Mouse (Mus musculus) embryonic fibroblast, embryonic 13.5 days (primary cell): ENCODE measurements around the gene Ddx21. TPM values are rescaled to one million over a fixed set of nuclear protein-coding genes. Genes with fewer than 3 reads are reported as not detected.

Experiments
- H3K27ac ChIP-seq: 2 replicates; pipeline ENCODE4 v1.5.1; 2012; ENCODE audit warnings: low read length, control low read depth, inconsistent platforms; ENCODE audit not compliant: insufficient read depth
- H3K4me1 ChIP-seq: 2 replicates; pipeline ENCODE4 v1.6.1; 2011; ENCODE audit warnings: low read length; ENCODE audit not compliant: control insufficient read depth, insufficient read depth
- H3K4me3 ChIP-seq: 2 replicates; pipeline ENCODE4 v1.5.1; 2011; ENCODE audit warnings: mild to moderate bottlenecking, control low read depth, low read length; ENCODE audit not compliant: insufficient read depth
- CTCF ChIP-seq: IDR thresholded peaks from 2 replicates; pipeline ENCODE4 v1.5.1; 2011; ENCODE audit warnings: mild to moderate bottlenecking, control low read depth, low read length, moderate library complexity, borderline replicate concordance; ENCODE audit not compliant: insufficient read depth
- POLR2A ChIP-seq: IDR thresholded peaks from 2 replicates; pipeline ENCODE4 v1.6.1; 2011; ENCODE audit warnings: low read depth, mild to moderate bottlenecking, control low read depth, low read length, moderate library complexity
- polyA plus RNA-seq: library from polyadenylated mRNA; stranded (reverse); fragments of >200 nt; gene quantifications from 2 replicates; pipeline ENCODE4 v1.2.4, GENCODE M21; 2011; ENCODE audit warnings: low read depth; ENCODE audit not compliant: missing spikeins, insufficient read length

Gene Ddx21
- polyA plus RNA-seq, 1 experiment, result 68.2 TPM

DNA sequence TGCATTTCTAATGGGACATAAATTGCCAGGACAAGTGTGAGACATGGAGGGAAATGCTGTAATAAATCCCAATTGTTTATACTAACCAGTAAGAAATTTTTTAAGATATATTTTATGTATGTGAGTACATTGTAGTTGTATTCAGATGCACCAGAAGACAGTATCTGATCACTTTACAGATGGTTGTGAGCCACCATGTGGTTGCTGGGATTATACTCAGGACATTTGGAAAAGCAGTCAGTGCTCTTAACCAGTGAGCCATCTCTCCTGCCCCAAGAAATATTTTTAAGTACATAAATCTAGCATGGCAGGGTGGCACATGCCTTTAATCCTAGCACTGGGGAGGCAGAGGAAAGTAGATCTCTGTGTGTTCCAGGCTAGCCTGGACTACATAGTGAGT is 56.3 kb downstream of the Ddx21 start:
- H3K27ac ChIP-seq, result no peak overlapping the region
- no peaks in the 10 kb centered on the region for H3K4me1 ChIP-seq
- H3K4me3 ChIP-seq, result no peak overlapping the region
- no peak for TF ChIP-seq POLR2A
- no peak for TF ChIP-seq CTCF

DNA sequence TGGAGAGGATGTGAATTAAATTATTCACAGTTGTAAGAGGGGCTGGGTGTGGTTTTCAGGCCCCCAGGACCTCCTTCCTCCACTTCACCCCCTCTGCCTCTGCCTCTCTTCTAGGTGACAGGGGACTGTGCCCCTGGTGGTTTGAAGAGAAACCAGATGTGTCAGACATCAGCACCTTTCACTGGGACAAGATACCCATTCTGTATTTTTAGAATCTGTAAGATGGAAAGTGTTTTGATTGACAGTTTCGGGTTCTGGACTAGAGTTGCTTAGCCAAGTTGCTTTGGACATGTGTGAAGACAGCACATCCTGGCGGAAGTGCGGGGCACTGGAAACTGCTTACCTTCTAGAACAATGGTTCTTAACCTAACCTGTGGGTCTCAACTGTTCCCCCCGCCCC is 57.8 kb downstream of the Ddx21 start:
- no peak overlapping the region for H3K4me3 ChIP-seq
- no peak overlapping the region for H3K27ac ChIP-seq
- TF ChIP-seq CTCF (no peak), POLR2A (no peak)
- no peaks in the 10 kb centered on the region for H3K4me1 ChIP-seq

DNA sequence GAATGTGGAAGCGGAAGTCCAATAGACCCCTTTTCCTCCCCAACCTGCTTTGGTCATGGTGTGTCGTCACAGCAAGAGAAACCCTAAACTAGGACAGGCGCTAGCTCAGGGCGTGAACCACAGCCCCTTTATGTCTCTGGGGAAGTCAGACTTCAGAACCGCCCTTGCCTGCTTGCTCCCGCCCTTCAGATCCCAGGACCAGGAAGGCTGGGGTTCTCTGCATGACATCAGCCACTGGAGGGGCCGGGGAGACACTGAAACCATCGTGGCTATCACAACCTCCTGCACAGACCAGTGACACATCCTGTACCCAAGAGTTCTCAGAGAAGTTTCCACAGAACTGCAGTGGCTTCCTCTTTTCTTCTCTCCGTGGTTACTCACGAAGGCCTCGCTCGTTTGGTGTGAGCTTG is 58.7 kb downstream of the Ddx21 start:
- TF ChIP-seq POLR2A (no peak), CTCF (no peak)
- no peak overlapping the region for H3K27ac ChIP-seq
- H3K4me3 ChIP-seq, result no peak overlapping the region
- H3K4me1 ChIP-seq, result no peaks in the 10 kb centered on the region

DNA sequence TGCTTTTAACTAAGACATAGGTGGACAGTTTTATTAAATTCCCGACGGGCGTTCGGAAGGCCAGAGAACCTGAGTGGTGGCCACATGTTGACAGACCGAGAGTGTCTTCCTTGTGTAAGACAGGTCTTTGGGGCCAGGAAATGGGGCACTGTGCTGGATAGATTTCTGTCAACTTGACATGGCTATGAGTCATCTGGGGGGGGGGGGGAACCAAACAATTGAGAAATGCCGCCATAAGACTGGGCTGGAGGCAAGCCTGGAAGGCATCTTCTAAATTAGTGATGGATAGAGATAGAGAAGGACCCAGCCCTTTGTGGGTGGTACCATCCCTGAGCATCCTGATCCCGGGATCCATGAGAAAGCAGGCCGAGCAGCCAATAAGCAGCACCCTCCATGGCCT is 59.2 kb downstream of the Ddx21 start:
- no peak overlapping the region for H3K27ac ChIP-seq
- no peak overlapping the region for H3K4me3 ChIP-seq
- TF ChIP-seq CTCF (no peak), POLR2A (no peak)
- H3K4me1 ChIP-seq, result no peaks in the 10 kb centered on the region

GRCm38 (mm10) chr10:62542507-62542906 is 59.6 kb downstream of the Ddx21 start:
- Histone ChIP-seq H3K27ac (no peak overlapping the region), H3K4me3 (no peak overlapping the region), H3K4me1 (no peaks in the 10 kb centered on the region)
- TF ChIP-seq POLR2A (no peak), CTCF (no peak)

GRCm38 (mm10) chr10:62541499-62541898 is 60.6 kb downstream of the Ddx21 start:
- no peak overlapping the region for H3K4me3 ChIP-seq

DNA sequence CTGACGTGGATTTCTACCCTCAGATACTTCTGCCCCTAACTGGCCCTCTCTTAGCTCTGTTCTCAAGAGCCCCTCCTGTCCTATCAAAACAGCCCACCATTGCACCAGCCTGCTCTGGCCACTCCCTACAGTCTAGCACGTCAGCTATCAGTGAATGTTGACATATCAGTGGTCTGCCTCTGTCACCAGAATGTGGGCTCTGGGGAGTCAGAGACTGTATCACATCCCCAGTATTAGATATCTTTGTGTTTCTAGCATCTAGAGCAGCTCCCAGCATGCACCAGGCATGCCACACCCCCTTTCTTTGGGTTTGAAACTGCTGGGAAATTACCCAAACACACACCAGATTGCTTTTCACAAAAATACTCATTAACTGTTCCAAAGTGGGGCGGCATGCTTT is 61.3 kb downstream of the Ddx21 start:
- Histone ChIP-seq H3K4me3 (no peak overlapping the region), H3K27ac (no peak overlapping the region), H3K4me1 (no peaks in the 10 kb centered on the region)
- TF ChIP-seq CTCF (no peak), POLR2A (no peak)

More at GRCm38 (mm10) chr10:62541499-62541898, 60.6 kb downstream of the Ddx21 start:
- H3K4me1 ChIP-seq, result no peaks in the 10 kb centered on the region
- no peak overlapping the region for H3K27ac ChIP-seq
- TF ChIP-seq CTCF, result no peak
- no peak for TF ChIP-seq POLR2A

DNA sequence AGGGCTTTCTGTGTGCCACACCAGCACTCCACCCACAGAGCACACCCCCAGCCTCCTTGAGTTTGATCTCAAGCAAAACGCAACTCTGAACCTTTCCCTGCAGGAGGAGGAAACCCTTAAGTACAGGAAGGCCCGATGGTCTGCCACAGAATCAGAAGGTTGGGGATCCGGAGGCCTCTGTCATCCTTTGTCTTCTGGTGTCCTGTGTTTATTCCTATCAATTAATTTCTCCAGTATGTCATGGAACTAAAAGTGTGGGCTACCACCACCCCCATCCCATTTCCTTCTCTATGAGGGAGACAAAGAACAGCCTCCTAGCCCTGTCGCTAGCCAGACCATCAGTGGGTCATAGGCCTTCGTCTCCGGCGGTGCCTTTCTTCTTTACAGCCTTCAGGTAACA is 67.6 kb downstream of the Ddx21 start:
- Histone ChIP-seq H3K27ac (no peak overlapping the region), H3K4me1 (no peaks in the 10 kb centered on the region), H3K4me3 (no peak overlapping the region)
- TF ChIP-seq CTCF (no peak), POLR2A (no peak)

GRCm38 (mm10) chr10:62532832-62533231 is 69.2 kb downstream of the Ddx21 start:
- Histone ChIP-seq H3K27ac (no peak overlapping the region), H3K4me3 (no peak overlapping the region), H3K4me1 (no peaks in the 10 kb centered on the region)
- TF ChIP-seq CTCF, result no peak
- TF ChIP-seq POLR2A, result no peak

Other genes with a start within 250 kb of the Ddx21 start
- 45.3 and 56.5 TPM in 2 replicates for gene Hk1, start 222.4 kb downstream of the Ddx21 start, polyA plus RNA-seq
- gene Hkdc1, start 179.8 kb downstream of the Ddx21 start, polyA plus RNA-seq, result not detected in 2 replicates
- gene 4930507D05Rik, start 152.8 kb downstream of the Ddx21 start, polyA plus RNA-seq, result not detected in 2 replicates
- gene Supv3l1, start 152.5 kb downstream of the Ddx21 start, polyA plus RNA-seq, result 19.7 and 22.7 TPM in 2 replicates
- gene Vps26a, start 115.5 kb downstream of the Ddx21 start, polyA plus RNA-seq, result 72.3 and 78.1 TPM in 2 replicates
- gene Srgn, start 74.8 kb downstream of the Ddx21 start, polyA plus RNA-seq, result 0.72 and 1.9 TPM in 2 replicates
- 34.4 and 37.0 TPM in 2 replicates for gene Kif1bp, start 23.8 kb downstream of the Ddx21 start, polyA plus RNA-seq
- 119 and 165 TPM in 2 replicates for gene Ddx50, start 48.9 kb upstream of the Ddx21 start, polyA plus RNA-seq
- not detected in 2 replicates for gene Stox1, start 123.8 kb upstream of the Ddx21 start, polyA plus RNA-seq
- 101 and 108 TPM in 2 replicates for gene Ccar1, start 190.0 kb upstream of the Ddx21 start, polyA plus RNA-seq